Mouse (Mus musculus): ENCODE results near the gene Atxn10.
"Not testable (repeated sequence)": the region's sequence is repeated elsewhere in the genome, so short reads cannot be mapped to it uniquely, and the experiment has no call there.

Atxn10 gene

DNA sequence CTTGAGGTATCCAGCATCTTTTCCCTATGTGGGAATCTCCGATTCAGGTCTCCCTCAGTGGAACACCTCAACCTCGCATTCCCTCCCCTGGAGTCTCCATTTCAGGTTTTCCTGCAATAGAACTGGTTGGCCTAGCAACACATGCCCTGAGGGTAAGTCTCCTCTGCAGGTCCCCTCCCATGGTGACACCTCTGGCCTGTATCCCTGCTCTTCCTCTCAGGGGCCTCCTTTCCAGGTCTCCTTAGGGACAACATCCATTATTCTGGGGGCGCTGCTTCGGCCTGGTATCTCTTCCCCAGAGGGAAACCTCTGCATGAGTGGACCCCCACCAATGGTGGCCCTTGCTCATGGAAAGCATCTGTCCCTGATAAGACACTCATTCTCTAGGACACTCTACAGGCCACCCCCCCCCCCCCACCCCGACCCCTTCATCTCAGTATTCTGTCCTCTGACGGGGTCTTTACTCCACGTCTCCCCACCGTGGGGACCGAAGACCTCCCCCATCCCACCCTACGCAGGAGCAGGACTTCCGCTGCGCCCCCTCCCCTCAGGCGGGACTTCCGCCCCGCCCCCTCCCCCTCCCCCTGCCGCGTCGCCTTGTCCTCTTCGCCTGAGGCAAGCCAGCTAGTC lies at the start of gene Atxn10:
Gene Atxn10, plus strand, starts transcription at position 575 of the 630 bp plus-strand sequence.
- DNase-seq: no peak

- no peak for DNase-seq
Observed at GRCm38 (mm10) chr15:85294632-85295031, 41.4 kb upstream of the Atxn10 start.

DNA sequence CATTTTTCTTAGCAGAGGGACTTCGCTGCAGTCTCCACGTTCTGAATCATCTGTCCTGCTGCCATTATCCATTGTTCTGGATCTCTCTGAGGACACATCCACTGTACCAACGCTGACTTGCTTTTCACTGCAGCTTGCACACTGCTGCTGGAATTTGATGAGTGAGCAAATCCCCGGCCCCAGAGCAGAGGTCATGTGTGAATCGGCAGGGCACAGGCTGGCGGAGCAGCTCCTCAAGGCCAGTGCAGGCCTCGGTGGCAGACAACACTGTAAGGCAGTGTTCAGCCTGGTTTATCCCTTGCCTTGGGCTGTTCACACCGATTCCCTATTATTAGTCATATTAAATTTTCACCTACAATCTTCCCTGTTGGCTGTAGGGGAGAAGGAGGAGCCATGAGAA lies 40.5 kb upstream of the Atxn10 start:
- peak; percentile 56 for DNase-seq

DNA sequence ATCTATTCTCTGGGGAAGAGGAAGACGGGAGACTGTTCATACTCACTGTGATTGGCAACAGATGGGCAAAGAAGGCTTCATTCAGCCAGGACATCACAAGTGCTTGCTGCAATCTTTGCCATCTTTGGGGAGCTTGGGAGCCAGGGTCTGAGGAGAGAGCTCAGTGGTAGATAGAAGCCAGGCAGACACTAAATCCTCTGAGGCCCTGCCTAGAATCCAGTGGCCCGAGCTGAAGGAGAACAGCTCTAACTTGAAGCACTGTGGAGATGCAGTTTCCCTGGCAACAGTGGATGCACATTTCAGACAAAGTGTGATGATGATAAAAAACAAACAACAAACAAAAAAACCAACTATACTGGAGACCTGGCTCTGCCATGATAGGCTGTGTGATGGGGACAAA lies 40.1 kb upstream of the Atxn10 start:
- no peak for DNase-seq

- DNase-seq: no peak
Observed at GRCm38 (mm10) chr15:85296538-85296937, 39.5 kb upstream of the Atxn10 start.

DNA sequence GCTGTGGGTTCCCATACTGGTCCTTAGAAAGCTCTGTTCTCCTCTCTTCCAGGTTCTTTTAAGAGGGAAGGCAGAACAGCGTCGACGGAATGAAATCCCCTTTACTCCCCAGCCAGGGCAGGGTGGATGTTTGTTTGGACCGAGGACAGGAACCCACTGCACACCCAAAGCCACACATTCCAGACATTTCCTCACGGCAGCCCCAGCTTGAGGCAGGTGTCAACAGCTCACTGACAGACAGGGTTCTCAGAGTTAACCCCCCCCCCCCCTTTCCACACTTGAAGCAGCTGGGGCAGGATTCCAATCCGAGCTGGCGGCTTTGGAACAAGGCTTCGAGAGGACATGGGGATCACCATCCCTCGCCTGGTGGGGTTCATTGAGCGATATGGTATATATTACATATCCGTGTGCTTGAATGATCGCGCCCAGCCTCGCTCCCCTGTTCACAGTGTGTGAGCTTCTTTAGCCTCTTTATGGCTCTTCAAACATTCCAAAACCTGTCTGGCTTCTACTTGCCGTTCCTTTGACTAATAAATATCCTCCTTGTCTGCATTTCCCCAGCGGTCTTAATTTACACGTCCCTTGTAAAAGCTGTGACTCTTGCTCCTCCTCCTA lies 37.8 kb upstream of the Atxn10 start:
- DNase-seq: no peak

GRCm38 (mm10) chr15:85298946-85299345 lies 37.1 kb upstream of the Atxn10 start:
- no peak for DNase-seq

- DNase-seq: no peak
Observed at GRCm38 (mm10) chr15:85303241-85303640, 32.8 kb upstream of the Atxn10 start.

DNA sequence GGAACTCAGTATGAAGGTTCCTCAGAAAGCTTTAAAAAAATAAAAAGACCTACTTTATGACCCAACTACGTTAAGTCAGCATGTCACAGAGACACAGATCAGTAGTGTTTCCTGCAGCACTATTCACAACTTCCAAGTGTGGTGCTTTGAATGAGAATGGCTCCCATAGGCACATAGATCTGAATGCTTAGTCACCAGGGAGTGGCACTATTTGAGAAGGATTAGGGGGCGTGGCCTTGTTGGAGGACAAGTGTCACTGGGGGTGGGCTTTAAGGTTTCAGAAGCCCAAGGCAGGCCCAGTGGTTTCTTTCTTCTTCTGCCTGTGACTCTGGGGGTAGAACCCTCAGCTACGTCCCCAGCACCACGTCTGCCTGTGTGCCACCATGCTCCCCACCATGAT lies 32.1 kb upstream of the Atxn10 start:
- no peak for DNase-seq

- no peak for DNase-seq
Observed at GRCm38 (mm10) chr15:85307061-85307660, 28.9 kb upstream of the Atxn10 start.

- no peak for DNase-seq
Observed at GRCm38 (mm10) chr15:85311058-85311657, 24.9 kb upstream of the Atxn10 start.

- DNase-seq: peak; percentile 88
Observed at GRCm38 (mm10) chr15:85315378-85316025, 20.5 kb upstream of the Atxn10 start.

- peak; percentile 31 for DNase-seq
Observed at GRCm38 (mm10) chr15:85316342-85317140, 19.5 kb upstream of the Atxn10 start.

DNA sequence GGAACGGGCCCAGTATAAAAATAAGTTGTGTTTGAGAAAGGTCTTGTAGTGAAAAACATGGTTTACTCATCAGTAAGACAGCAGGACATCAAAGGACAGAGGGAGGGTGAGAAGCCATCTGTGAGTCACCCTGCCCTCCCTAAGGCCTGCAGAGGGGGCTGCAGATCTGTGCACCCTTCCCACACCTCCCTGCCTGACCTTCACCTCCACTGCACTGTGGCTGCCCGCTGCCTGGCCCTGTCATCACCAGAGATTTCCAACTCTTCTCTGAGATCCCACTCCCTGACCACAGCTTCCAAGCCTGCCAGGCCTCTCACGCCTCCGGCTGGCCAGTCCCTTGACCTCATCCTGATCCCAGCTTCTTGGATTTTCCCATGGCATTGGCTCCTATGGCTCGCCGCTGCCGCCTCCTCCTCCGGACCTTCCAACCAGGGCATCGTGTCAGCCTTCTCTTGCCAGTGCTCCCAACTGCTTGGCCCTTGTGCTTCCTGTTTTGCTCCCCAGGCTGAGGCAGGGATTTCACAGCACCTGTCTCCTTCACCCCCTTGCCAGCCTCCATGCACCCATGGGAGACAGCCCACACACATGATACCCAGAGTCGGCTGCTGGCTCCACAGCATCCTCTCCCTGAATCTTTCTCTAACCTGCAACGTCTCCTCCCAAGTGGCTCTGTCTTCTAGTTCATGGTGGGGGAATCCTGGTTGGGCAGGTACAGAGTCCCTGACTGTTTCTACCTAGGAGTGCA lies 15.9 kb upstream of the Atxn10 start:
- DNase-seq: no peak

GRCm38 (mm10) chr15:85323214-85323613 lies 12.8 kb upstream of the Atxn10 start:
- DNase-seq: no peak

- no peak for DNase-seq
Observed at GRCm38 (mm10) chr15:85324426-85324825, 11.6 kb upstream of the Atxn10 start.

DNA sequence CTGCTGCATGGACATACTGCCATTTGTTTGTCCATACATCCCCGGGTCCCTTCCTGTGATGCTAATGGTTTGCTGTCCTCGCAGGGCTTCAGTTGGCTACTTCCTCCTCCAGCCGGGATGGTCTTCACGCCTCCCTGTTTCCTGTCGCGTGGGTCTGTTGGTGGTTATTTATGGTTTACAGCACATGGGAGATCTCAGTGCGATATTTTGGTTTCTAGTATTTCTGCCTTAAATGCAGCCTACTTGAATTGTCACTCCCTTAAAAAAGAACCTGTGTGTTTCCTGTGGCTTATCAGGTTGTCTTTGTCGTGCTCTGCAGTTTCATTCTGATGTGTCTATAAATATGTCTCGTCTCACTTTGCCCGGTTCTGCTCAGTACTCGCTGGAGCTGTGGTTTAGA lies 8.2 kb upstream of the Atxn10 start:
- DNase-seq: no peak

- DNase-seq: peak; percentile 33
Observed at GRCm38 (mm10) chr15:85328455-85328854, 7.6 kb upstream of the Atxn10 start.

GRCm38 (mm10) chr15:85329096-85329495 lies 6.9 kb upstream of the Atxn10 start:
- no peak for DNase-seq

DNA sequence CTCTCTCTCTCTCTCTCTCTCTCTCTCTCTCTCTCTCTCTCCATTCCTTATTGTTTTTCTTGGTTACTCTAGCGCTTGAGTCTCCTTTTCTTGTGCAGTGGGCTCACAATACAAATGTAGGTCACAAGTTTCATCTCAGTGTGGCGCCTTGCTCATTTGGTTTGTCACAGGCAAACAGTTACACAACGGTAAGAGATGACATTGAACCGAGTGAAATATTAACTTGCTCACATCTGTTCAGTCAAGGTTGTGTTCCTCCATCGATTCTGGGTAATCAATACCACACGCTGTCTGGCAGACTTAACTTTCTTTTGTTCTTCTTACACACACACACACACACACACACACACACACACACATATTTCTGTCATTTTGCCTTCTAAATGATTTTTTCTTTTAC lies 6.0 kb upstream of the Atxn10 start:
- DNase-seq: no peak

DNA sequence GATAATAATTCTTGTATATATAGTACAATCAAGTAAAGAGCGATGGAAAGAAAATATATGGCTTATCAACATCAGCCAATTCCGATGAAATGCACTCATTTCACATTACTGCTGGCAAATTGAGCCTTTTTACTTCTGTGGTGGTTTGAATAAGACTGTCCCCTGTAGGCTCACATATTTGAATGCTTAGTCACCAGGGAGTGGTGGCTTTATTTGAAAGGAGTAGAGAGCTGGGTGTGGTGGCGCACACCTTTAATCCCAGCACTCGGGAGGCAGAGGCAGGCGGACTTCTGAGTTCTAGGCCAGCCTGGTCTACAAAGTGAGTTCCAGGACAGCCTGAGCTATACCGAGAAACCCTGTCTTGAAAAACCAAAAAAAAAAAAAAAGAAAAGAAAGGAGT lies 2.5 kb upstream of the Atxn10 start:
- not testable (repeated sequence) for DNase-seq

DNA sequence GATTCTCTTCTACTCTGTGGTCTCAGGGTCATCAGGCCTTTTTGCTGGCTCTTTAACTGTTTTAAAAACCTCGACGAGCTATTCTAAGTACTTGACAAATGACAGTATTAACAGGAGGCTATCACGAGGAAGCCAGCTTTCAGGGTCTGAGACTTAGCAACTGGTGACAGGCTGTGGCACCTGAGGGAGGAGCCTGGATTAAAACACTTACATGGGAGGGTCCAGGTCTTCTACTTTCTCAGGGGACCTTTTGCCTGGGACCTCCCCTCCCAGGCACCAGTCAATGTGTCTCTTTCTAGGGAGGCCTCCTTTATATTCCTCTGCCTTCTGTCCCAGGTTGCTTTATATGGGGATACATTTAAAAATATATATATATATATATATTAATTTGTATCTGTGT lies 1.8 kb upstream of the Atxn10 start:
- DNase-seq: no peak

Data from kidney, postnatal 10 days (tissue).